Mouse (Mus musculus) frontal cortex, adult 2 months (tissue): ENCODE data around the gene Trpm6. TPM values are rescaled to one million over a fixed set of nuclear protein-coding genes. Genes with fewer than 3 reads are reported as not detected.

Source experiments
- DNase-seq, 2 experiments: peaks; one replicate each; pipeline ENCODE4 v3.0.0; 2022; ENCODE audit warnings: low spot score in 1 of 2; ENCODE audit errors: extremely low spot score in 1 of 2
- polyA plus RNA-seq: library from polyadenylated mRNA; depleted of rRNA; stranded (reverse); fragments of >200 nt; gene quantifications from 2 replicates; pipeline ENCODE4 v1.2.3, GENCODE M21; 2012

Gene Trpm6
- polyA plus RNA-seq, 1 experiment, result 0.30 TPM

- DNase-seq, result no peak
Observed at GRCm38 (mm10) chr19:18766399-18766798, 16.6 kb downstream of the Trpm6 start.

- no peak for DNase-seq
Observed at GRCm38 (mm10) chr19:18771048-18771447, 21.3 kb downstream of the Trpm6 start.

- DNase-seq, result no peak
Observed at GRCm38 (mm10) chr19:18771561-18771960, 21.8 kb downstream of the Trpm6 start.

GRCm38 (mm10) chr19:18772888-18773488 lies 23.2 kb downstream of the Trpm6 start:
- DNase-seq, result no peak

GRCm38 (mm10) chr19:18774085-18774484 lies 24.3 kb downstream of the Trpm6 start:
- DNase-seq, result no peak

GRCm38 (mm10) chr19:18799646-18800045 lies 49.9 kb downstream of the Trpm6 start:
- no peak for DNase-seq

GRCm38 (mm10) chr19:18811264-18811663 lies 61.5 kb downstream of the Trpm6 start:
- DNase-seq, result no peak

- DNase-seq, result no peak
Observed at GRCm38 (mm10) chr19:18815170-18815569, 65.4 kb downstream of the Trpm6 start.

GRCm38 (mm10) chr19:18817425-18817824 lies 67.6 kb downstream of the Trpm6 start:
- DNase-seq, result no peak

- DNase-seq, result no peak
Observed at GRCm38 (mm10) chr19:18828601-18829000, 78.8 kb downstream of the Trpm6 start.

GRCm38 (mm10) chr19:18831196-18831595 lies 81.4 kb downstream of the Trpm6 start:
- DNase-seq, result no peak

GRCm38 (mm10) chr19:18834971-18835370 lies 85.2 kb downstream of the Trpm6 start:
- peak; percentile 2 to 85 for DNase-seq

GRCm38 (mm10) chr19:18841789-18842562 lies 92.2 kb downstream of the Trpm6 start:
- no peak for DNase-seq

GRCm38 (mm10) chr19:18842626-18843025 lies 92.8 kb downstream of the Trpm6 start:
- no peak for DNase-seq

GRCm38 (mm10) chr19:18846336-18846735 lies 96.6 kb downstream of the Trpm6 start:
- DNase-seq, result no peak

GRCm38 (mm10) chr19:18868311-18868710 lies 118.5 kb downstream of the Trpm6 start:
- DNase-seq, result no peak

- peak; percentile 17 to 77 for DNase-seq
Observed at GRCm38 (mm10) chr19:18872792-18873569, 123.2 kb downstream of the Trpm6 start.

- no peak for DNase-seq
Observed at GRCm38 (mm10) chr19:18873709-18874644, 124.2 kb downstream of the Trpm6 start.

GRCm38 (mm10) chr19:18879264-18879663 lies 129.5 kb downstream of the Trpm6 start:
- no peak for DNase-seq

- DNase-seq, result no peak
Observed at GRCm38 (mm10) chr19:18881162-18881561, 131.4 kb downstream of the Trpm6 start.
